Mouse (Mus musculus): ENCODE measurements at regions not wholly inside any gene's neighbourhood (a gene's known extent, or its start where the extent isn't known, plus 50 kb on each side); places are given as distances from the start of the nearest gene placed in this dataset.
A peak's percentile ranks its signal among the peaks of the same experiment; 100 is the strongest.

- no peak overlapping the region for H3K9ac ChIP-seq (ENCODE audit: low read depth, low read length)
- H3K4me1 ChIP-seq (ENCODE audit: control insufficient read depth, insufficient read depth, low read depth, low read length), result peaks cover 14% of the 10 kb centered on the region
- no peak overlapping the region for H3K27ac ChIP-seq (ENCODE audit: low read depth, low read length)
- WGBS, result 80% methylated on average over 9 of the region's 9 CpGs
- no peak overlapping the region for H3K4me2 ChIP-seq (ENCODE audit: low read length)
- H3K27me3 ChIP-seq (replicated peaks; ENCODE audit: control insufficient read depth, insufficient read depth, low read length), result peaks cover 3% of the 10 kb centered on the region; the same call in 1 of the 2 replicates
- no peak overlapping the region for H3K4me3 ChIP-seq (ENCODE audit: low read length)
- H3K9me3 ChIP-seq (ENCODE audit: control insufficient read depth, low read length), result no peaks in the 10 kb centered on the region
- H3K36me3 ChIP-seq (ENCODE audit: control insufficient read depth, insufficient read depth, low read length), result no peaks in the 10 kb centered on the region
- no peak for ATAC-seq
Observed at GRCm38 (mm10) chr11:117419351-117419969, 64.7 kb upstream of the Gm11733 start.

- H3K4me2 ChIP-seq (ENCODE audit: low read length), result no peak overlapping the region
- 90% methylated on average over 6 of the region's 6 CpGs for WGBS
- H3K4me1 ChIP-seq (ENCODE audit: control insufficient read depth, insufficient read depth, low read depth, low read length), result no peaks in the 10 kb centered on the region; the same call in 1 of the 2 replicates
- H3K9ac ChIP-seq (ENCODE audit: low read depth, low read length), result no peak overlapping the region
- H3K9me3 ChIP-seq (ENCODE audit: control insufficient read depth, low read length), result no peaks in the 10 kb centered on the region
- peaks cover 3% of the 10 kb centered on the region; the same call in 1 of the 2 replicates for H3K27me3 ChIP-seq (replicated peaks; ENCODE audit: control insufficient read depth, insufficient read depth, low read length)
- H3K4me3 ChIP-seq (ENCODE audit: low read length), result no peak overlapping the region
- no peak for ATAC-seq
- no peak overlapping the region for H3K27ac ChIP-seq (ENCODE audit: low read depth, low read length)
- H3K36me3 ChIP-seq (ENCODE audit: control insufficient read depth, insufficient read depth, low read length), result no peaks in the 10 kb centered on the region
Observed at GRCm38 (mm10) chr11:117422713-117423112, 61.5 kb upstream of the Gm11733 start.

GRCm38 (mm10) chr11:117423422-117423821, 60.7 kb upstream of the Gm11733 start:
- no peaks in the 10 kb centered on the region for H3K9me3 ChIP-seq (ENCODE audit: control insufficient read depth, low read length)
- no peaks in the 10 kb centered on the region for H3K36me3 ChIP-seq (ENCODE audit: control insufficient read depth, insufficient read depth, low read length)
- no peak overlapping the region for H3K9ac ChIP-seq (ENCODE audit: low read depth, low read length)
- no peak overlapping the region for H3K27ac ChIP-seq (ENCODE audit: low read depth, low read length)
- 100% methylated on average over 2 of the region's 2 CpGs for WGBS
- H3K4me1 ChIP-seq (ENCODE audit: control insufficient read depth, insufficient read depth, low read depth, low read length), result no peaks in the 10 kb centered on the region; the same call in 1 of the 2 replicates
- no peak overlapping the region for H3K4me3 ChIP-seq (ENCODE audit: low read length)
- no peak for ATAC-seq
- peaks cover 3% of the 10 kb centered on the region; the same call in 1 of the 2 replicates for H3K27me3 ChIP-seq (replicated peaks; ENCODE audit: control insufficient read depth, insufficient read depth, low read length)
- no peak overlapping the region for H3K4me2 ChIP-seq (ENCODE audit: low read length)

- Histone ChIP-seq H3K4me1 (ENCODE audit: control insufficient read depth, insufficient read depth, low read depth, low read length) (peaks cover 9% of the 10 kb centered on the region), H3K4me2 (ENCODE audit: low read length) (no peak overlapping the region), H3K27ac (ENCODE audit: low read depth, low read length) (no peak overlapping the region), H3K9me3 (ENCODE audit: control insufficient read depth, low read length) (no peaks in the 10 kb centered on the region), H3K36me3 (ENCODE audit: control insufficient read depth, insufficient read depth, low read length) (no peaks in the 10 kb centered on the region), H3K9ac (ENCODE audit: low read depth, low read length) (no peak overlapping the region), H3K4me3 (ENCODE audit: low read length) (no peak overlapping the region), H3K27me3 (replicated peaks; ENCODE audit: control insufficient read depth, insufficient read depth, low read length) (no peaks in the 10 kb centered on the region)
- ATAC-seq, result no peak
- 55% methylated on average over 9 of the region's 9 CpGs for WGBS
Observed at GRCm38 (mm10) chr11:117425466-117425865, 58.7 kb upstream of the Gm11733 start.

GRCm38 (mm10) chr11:117425927-117426326, 58.2 kb upstream of the Gm11733 start:
- Histone ChIP-seq H3K4me1 (ENCODE audit: control insufficient read depth, insufficient read depth, low read depth, low read length) (peaks cover 9% of the 10 kb centered on the region), H3K9ac (ENCODE audit: low read depth, low read length) (no peak overlapping the region), H3K4me3 (ENCODE audit: low read length) (no peak overlapping the region), H3K27me3 (replicated peaks; ENCODE audit: control insufficient read depth, insufficient read depth, low read length) (no peaks in the 10 kb centered on the region), H3K4me2 (ENCODE audit: low read length) (no peak overlapping the region), H3K36me3 (ENCODE audit: control insufficient read depth, insufficient read depth, low read length) (no peaks in the 10 kb centered on the region), H3K9me3 (ENCODE audit: control insufficient read depth, low read length) (no peaks in the 10 kb centered on the region), H3K27ac (ENCODE audit: low read depth, low read length) (no peak overlapping the region)
- 39% methylated on average over 12 of the region's 12 CpGs for WGBS
- peak; percentile 37; the same call in 1 of the 2 replicates for ATAC-seq

GRCm38 (mm10) chr11:117426651-117427050, 57.5 kb upstream of the Gm11733 start:
- H3K27ac ChIP-seq (ENCODE audit: low read depth, low read length), result no peak overlapping the region
- 89% methylated on average over 4 of the region's 4 CpGs for WGBS
- no peak overlapping the region for H3K4me3 ChIP-seq (ENCODE audit: low read length)
- H3K9ac ChIP-seq (ENCODE audit: low read depth, low read length), result no peak overlapping the region
- H3K36me3 ChIP-seq (ENCODE audit: control insufficient read depth, insufficient read depth, low read length), result no peaks in the 10 kb centered on the region
- H3K4me2 ChIP-seq (ENCODE audit: low read length), result no peak overlapping the region
- H3K9me3 ChIP-seq (ENCODE audit: control insufficient read depth, low read length), result no peaks in the 10 kb centered on the region
- no peaks in the 10 kb centered on the region for H3K27me3 ChIP-seq (replicated peaks; ENCODE audit: control insufficient read depth, insufficient read depth, low read length)
- peaks cover 9% of the 10 kb centered on the region for H3K4me1 ChIP-seq (ENCODE audit: control insufficient read depth, insufficient read depth, low read depth, low read length)
- ATAC-seq, result no peak

- H3K36me3 ChIP-seq (ENCODE audit: control insufficient read depth, insufficient read depth, low read length), result no peaks in the 10 kb centered on the region
- no peak overlapping the region for H3K4me3 ChIP-seq (ENCODE audit: low read length)
- 85% methylated on average over 17 of the region's 17 CpGs for WGBS
- no peak overlapping the region for H3K27ac ChIP-seq (ENCODE audit: low read depth, low read length)
- H3K4me2 ChIP-seq (ENCODE audit: low read length), result no peak overlapping the region
- peaks cover 9% of the 10 kb centered on the region for H3K4me1 ChIP-seq (ENCODE audit: control insufficient read depth, insufficient read depth, low read depth, low read length)
- no peak for ATAC-seq
- no peaks in the 10 kb centered on the region for H3K27me3 ChIP-seq (replicated peaks; ENCODE audit: control insufficient read depth, insufficient read depth, low read length)
- no peak overlapping the region for H3K9ac ChIP-seq (ENCODE audit: low read depth, low read length)
- no peaks in the 10 kb centered on the region for H3K9me3 ChIP-seq (ENCODE audit: control insufficient read depth, low read length)
Observed at GRCm38 (mm10) chr11:117427808-117428510, 56.2 kb upstream of the Gm11733 start.

- Histone ChIP-seq H3K4me2 (ENCODE audit: low read length) (no peak overlapping the region), H3K9ac (ENCODE audit: low read depth, low read length) (no peak overlapping the region; the same call in 1 of the 2 replicates), H3K27me3 (replicated peaks; ENCODE audit: control insufficient read depth, insufficient read depth, low read length) (no peaks in the 10 kb centered on the region), H3K36me3 (ENCODE audit: control insufficient read depth, insufficient read depth, low read length) (no peaks in the 10 kb centered on the region), H3K4me1 (ENCODE audit: control insufficient read depth, insufficient read depth, low read depth, low read length) (peaks cover 9% of the 10 kb centered on the region), H3K9me3 (ENCODE audit: control insufficient read depth, low read length) (no peaks in the 10 kb centered on the region), H3K27ac (ENCODE audit: low read depth, low read length) (no peak overlapping the region), H3K4me3 (ENCODE audit: low read length) (no peak overlapping the region)
- no peak for ATAC-seq
- 58% methylated on average over 10 of the region's 10 CpGs for WGBS
Observed at GRCm38 (mm10) chr11:117429326-117429752, 54.8 kb upstream of the Gm11733 start.

GRCm38 (mm10) chr11:117429894-117430293, 54.3 kb upstream of the Gm11733 start:
- 41% methylated on average over 8 of the region's 8 CpGs for WGBS
- Histone ChIP-seq H3K9ac (ENCODE audit: low read depth, low read length) (0 out of 2 replicates have a peak overlapping the region, but pooled peaks have one; percentile 22), H3K9me3 (ENCODE audit: control insufficient read depth, low read length) (no peaks in the 10 kb centered on the region), H3K4me2 (ENCODE audit: low read length) (no peak overlapping the region), H3K36me3 (ENCODE audit: control insufficient read depth, insufficient read depth, low read length) (no peaks in the 10 kb centered on the region), H3K27me3 (replicated peaks; ENCODE audit: control insufficient read depth, insufficient read depth, low read length) (no peaks in the 10 kb centered on the region), H3K4me1 (ENCODE audit: control insufficient read depth, insufficient read depth, low read depth, low read length) (peaks cover 9% of the 10 kb centered on the region), H3K27ac (ENCODE audit: low read depth, low read length) (no peak overlapping the region), H3K4me3 (ENCODE audit: low read length) (no peak overlapping the region)
- no peak for ATAC-seq

Data from hindbrain, embryonic 16.5 days (tissue).